Mouse (Mus musculus) spleen, adult 2 months (tissue): ENCODE data around the gene Kalrn. TPM values are rescaled to one million over a fixed set of nuclear protein-coding genes. Genes with fewer than 3 reads are reported as not detected.

ENCODE experiments used
- DNase-seq, 2 experiments: peaks; one replicate each; pipeline versions ENCODE4 v3.0.0 to v3.0.0-alpha.2; 2012 to 2021; ENCODE audit warnings: low spot score in 2 of 2, low read depth in 1 of 2
- H3K27ac ChIP-seq: fragments of 200-500 bp; 2 replicates; pipeline ENCODE4 v1.5.1; 2012; ENCODE audit warnings: low read length, inconsistent platforms; ENCODE audit not compliant: insufficient read depth
- H3K27me3 ChIP-seq: fragments of 200-500 bp; 2 replicates; pipeline ENCODE4 v1.6.1; 2012; ENCODE audit warnings: mild to moderate bottlenecking, moderate library complexity, low read length, inconsistent platforms; ENCODE audit not compliant: control insufficient read depth, insufficient read depth
- H3K36me3 ChIP-seq: fragments of 200-500 bp; 2 replicates; pipeline ENCODE4 v1.6.1; 2012; ENCODE audit warnings: mild to moderate bottlenecking, low read length, inconsistent platforms; ENCODE audit not compliant: control insufficient read depth, insufficient read depth
- H3K4me1 ChIP-seq: fragments of 200-500 bp; 2 replicates; pipeline ENCODE4 v1.6.1; 2011; ENCODE audit warnings: inconsistent platforms; ENCODE audit not compliant: control insufficient read depth, insufficient read depth, insufficient read length
- H3K4me3 ChIP-seq: fragments of 200-500 bp; 2 replicates; pipeline ENCODE4 v1.5.1; 2011; ENCODE audit warnings: mild to moderate bottlenecking, inconsistent platforms; ENCODE audit not compliant: insufficient read depth, insufficient read length; ENCODE audit errors: extremely low read depth
- CTCF ChIP-seq: fragments of 200-500 bp; IDR thresholded peaks from 2 replicates; pipeline ENCODE4 v1.5.1; 2011; ENCODE audit warnings: mild to moderate bottlenecking, inconsistent platforms; ENCODE audit not compliant: insufficient read depth, insufficient read length, insufficient replicate concordance; ENCODE audit errors: extremely low read depth
- POLR2A ChIP-seq: fragments of 200-500 bp; IDR thresholded peaks from 2 replicates; pipeline ENCODE4 v1.6.1; 2011; ENCODE audit warnings: low read depth, low read length, inconsistent platforms
- WGBS: fragments of 180-500 bp; shearing (Covaris S2); methylation state at CpG from one replicate; pipeline ENCODE4 v1.1.7; 2018; 5-methylcytosine and 5-hydroxymethylcytosine counted together
- polyA plus RNA-seq: library from polyadenylated mRNA; depleted of rRNA; stranded (reverse); fragments of >200 nt; gene quantifications from 2 replicates; pipeline ENCODE4 v1.2.3, GENCODE M21; 2012

Kalrn gene
- polyA plus RNA-seq, 1 experiment = 7.6 TPM

DNA sequence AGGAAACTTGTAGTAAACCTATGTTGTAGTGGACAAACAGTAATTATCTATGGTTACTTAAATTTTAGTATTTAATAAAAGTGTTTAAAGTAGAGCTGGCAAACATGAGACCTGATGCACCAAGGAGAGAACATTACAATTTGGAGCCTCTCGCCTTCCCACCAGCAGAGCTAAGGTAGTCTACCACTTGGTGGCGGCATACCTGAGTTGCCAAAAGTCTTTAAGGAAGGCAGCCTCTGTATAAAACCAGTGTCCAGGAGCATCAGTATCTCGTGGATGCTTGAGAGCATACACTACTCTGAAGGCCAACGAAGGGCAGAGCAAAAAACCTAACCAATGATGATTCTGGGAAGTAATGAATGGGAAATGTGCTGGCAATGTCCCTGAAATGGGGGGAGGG, 199.8 kb downstream of the Kalrn start:
- Histone ChIP-seq H3K27ac (no peak overlapping the region), H3K4me1 (no peaks in the 10 kb centered on the region), H3K27me3 (no peaks in the 10 kb centered on the region), H3K36me3 (no peaks in the 10 kb centered on the region), H3K4me3 (no peak overlapping the region)
- TF ChIP-seq CTCF = no peak
- no peak for TF ChIP-seq POLR2A
- WGBS = 70% methylated on average over 4 of the region's 4 CpGs
- DNase-seq = no peak

DNA sequence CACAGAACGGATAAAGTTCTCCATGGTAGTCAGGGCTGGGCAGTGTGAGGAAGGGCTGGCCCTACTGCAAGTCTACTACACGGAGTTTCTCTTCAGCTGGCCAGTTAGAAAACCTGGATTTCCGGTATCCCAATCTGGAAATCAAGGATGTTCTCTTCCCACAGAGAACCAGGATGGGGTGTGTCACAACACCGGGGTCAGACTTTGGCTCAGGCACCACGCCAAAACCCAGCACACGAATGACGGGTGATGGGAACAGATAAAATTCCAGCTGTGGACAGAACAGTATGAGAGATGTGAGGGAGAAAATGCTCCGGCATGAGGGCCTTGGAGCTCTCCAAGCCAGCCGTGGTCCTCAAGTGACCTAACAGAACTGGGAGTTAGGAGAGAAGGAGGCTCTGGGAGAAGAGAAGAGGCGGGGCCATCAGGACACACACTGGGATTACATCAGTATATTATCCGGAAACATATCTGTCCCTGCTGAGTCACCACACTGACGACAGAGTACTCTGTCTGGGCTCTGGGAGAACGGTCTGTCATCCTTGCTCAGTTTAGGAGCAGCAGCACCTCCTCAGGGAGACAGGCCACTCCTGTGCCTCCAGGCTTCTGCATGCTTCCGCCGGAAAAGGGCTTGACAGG, 201.1 kb downstream of the Kalrn start:
- Histone ChIP-seq H3K4me3 (no peak overlapping the region), H3K27ac (no peak overlapping the region), H3K27me3 (no peaks in the 10 kb centered on the region), H3K36me3 (no peaks in the 10 kb centered on the region), H3K4me1 (no peaks in the 10 kb centered on the region)
- 80% methylated on average over 15 of the region's 15 CpGs for WGBS
- no peak for DNase-seq
- TF ChIP-seq CTCF = no peak

GRCm38 (mm10) chr16:34359206-34359605, 214.1 kb downstream of the Kalrn start:
- 81% methylated on average over 4 of the region's 4 CpGs for WGBS
- DNase-seq = no peak
- TF ChIP-seq POLR2A (no peak), CTCF (no peak)
- H3K4me3 ChIP-seq = no peak overlapping the region
- no peaks in the 10 kb centered on the region for H3K36me3 ChIP-seq
- H3K4me1 ChIP-seq = no peaks in the 10 kb centered on the region
- no peak overlapping the region for H3K27ac ChIP-seq
- H3K27me3 ChIP-seq = no peaks in the 10 kb centered on the region

GRCm38 (mm10) chr16:34355547-34355946, 217.8 kb downstream of the Kalrn start:
- no peak for TF ChIP-seq CTCF
- no peak for TF ChIP-seq POLR2A
- H3K4me3 ChIP-seq = no peak overlapping the region
- no peak overlapping the region for H3K27ac ChIP-seq
- DNase-seq = no peak
- H3K27me3 ChIP-seq = no peaks in the 10 kb centered on the region
- no peaks in the 10 kb centered on the region for H3K36me3 ChIP-seq
- WGBS = 79% methylated on average over 3 of the region's 3 CpGs
- H3K4me1 ChIP-seq = no peaks in the 10 kb centered on the region

- TF ChIP-seq POLR2A = no peak
- no peak for TF ChIP-seq CTCF
- Histone ChIP-seq H3K36me3 (no peaks in the 10 kb centered on the region), H3K27me3 (no peaks in the 10 kb centered on the region), H3K27ac (no peak overlapping the region), H3K4me3 (no peak overlapping the region), H3K4me1 (no peaks in the 10 kb centered on the region)
- 80% methylated on average over 3 of the region's 3 CpGs for WGBS
- DNase-seq = no peak
Observed at GRCm38 (mm10) chr16:34354042-34354441, 219.3 kb downstream of the Kalrn start.

DNA sequence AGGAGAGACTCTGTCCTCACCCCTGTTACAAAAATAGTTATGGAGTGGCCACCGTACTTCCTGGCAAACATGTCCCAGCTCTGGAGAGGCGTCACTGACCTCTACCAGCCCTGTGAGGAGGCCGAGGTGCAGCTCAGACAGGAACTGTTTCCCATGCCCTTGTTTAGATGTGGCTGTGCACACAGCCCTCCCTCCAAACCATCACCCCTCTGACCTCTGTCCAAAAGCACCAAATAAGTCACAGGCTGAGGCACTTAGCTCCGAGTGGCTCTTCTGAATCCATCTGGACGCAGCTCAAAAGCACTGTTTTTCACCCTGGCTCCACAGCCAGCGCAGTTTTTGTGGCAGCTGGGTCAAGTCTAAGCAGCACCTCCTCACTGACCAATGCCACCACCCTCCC, 220.6 kb downstream of the Kalrn start:
- no peak overlapping the region for H3K27ac ChIP-seq
- no peak for TF ChIP-seq POLR2A
- TF ChIP-seq CTCF = no peak
- no peaks in the 10 kb centered on the region for H3K27me3 ChIP-seq
- H3K4me3 ChIP-seq = no peak overlapping the region
- H3K36me3 ChIP-seq = no peaks in the 10 kb centered on the region
- no peak for DNase-seq
- H3K4me1 ChIP-seq = no peaks in the 10 kb centered on the region
- 75% methylated on average over 6 of the region's 6 CpGs for WGBS

DNA sequence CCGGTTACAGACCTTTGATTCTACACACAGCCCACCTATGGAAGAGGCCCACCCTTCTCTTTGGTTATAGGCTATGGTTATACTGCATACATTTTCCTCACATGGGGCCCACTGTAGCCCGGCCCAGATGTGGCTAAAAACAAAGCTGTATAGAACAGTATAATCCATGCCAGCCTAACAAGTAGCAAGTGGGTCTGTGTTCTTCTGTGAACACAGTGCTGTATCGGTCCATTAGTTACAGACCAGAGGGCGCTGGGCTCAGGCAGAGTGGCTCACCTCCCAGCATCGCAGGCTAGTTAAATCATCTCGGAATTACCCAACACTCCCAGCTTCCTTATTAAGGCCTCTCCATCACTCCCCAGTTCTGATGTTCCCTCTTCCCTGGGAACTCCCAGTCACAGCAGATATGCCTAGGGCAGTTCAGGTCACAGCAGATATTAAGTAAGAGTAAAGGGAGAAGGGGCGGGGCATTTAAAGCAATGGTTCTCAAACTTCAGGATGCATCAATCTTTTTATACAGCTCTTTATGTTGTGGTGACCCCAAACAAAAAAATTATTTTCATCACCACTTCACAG, 221.7 kb downstream of the Kalrn start:
- no peak for TF ChIP-seq POLR2A
- TF ChIP-seq CTCF = no peak
- H3K4me1 ChIP-seq = no peaks in the 10 kb centered on the region
- H3K36me3 ChIP-seq = no peaks in the 10 kb centered on the region
- WGBS = 90% methylated on average over 7 of the region's 7 CpGs
- no peak overlapping the region for H3K4me3 ChIP-seq
- no peak overlapping the region for H3K27ac ChIP-seq
- no peak for DNase-seq
- no peaks in the 10 kb centered on the region for H3K27me3 ChIP-seq
